Mouse (Mus musculus) cerebellum, adult 8-10 months (tissue): ENCODE results near the gene Wwox.

ENCODE experiments used
- DNase-seq: peaks from one replicate; pipeline ENCODE4 v3.0.0; 2022

Wwox gene

DNA sequence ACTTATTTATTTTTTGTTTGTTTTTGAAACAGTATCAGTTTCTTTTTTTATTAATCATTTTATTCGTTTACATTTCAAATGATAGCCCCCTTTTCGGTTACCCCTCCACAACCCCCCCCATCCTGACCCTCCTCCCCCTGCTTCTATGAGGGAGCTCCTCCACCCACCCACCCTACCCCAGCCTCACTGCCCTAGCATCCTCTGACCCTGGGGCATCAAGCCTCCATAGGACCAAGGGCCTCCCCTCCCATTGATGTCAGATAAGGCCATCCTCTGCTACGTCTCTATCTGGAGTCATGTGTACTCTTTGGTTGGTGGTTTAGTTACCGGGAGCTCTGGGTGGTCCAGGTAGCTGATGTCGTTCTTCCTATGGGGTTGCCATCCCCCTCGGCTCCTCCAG lies 109.4 kb downstream of the Wwox start:
- no peak for DNase-seq

DNA sequence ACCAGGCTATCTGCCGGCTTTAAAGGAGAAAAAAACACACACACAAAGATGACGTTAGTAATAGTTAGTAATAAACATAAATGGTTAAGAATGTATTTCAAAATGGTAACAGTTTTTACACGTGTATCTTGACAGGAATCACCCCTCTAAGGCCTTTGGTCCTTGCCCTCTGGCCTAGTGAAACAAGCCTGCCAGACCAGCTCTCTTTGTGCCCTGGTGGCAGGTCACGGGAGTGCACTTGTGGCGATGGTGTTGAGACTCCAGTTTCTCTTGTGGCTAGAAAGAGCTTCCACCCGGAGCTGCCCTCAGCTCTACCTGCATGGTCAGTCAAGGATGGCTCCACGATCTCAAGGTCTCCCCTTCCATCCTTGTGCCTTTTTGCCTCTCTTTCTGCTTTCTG lies 110.6 kb downstream of the Wwox start:
- DNase-seq: no peak

DNA sequence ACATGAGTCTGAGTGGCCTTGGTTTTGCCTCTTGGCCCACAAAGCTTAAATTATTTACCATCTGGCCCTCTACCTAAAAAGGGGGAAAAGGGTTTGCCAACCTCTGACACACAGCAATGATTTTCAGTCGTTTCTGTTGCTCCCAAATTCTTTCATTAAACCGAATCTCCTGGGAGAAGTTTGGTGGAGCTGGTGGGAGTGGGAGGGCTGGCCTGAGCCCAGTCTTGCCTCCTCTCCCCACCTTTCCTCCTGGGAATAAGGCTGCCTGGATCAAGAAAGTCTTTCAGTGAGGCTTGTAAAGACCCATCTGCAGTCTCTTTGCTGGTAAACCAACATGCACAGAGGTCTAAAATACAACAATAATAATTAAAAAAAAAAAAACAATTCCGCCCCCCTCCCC lies 113.2 kb downstream of the Wwox start:
- DNase-seq: no peak

DNA sequence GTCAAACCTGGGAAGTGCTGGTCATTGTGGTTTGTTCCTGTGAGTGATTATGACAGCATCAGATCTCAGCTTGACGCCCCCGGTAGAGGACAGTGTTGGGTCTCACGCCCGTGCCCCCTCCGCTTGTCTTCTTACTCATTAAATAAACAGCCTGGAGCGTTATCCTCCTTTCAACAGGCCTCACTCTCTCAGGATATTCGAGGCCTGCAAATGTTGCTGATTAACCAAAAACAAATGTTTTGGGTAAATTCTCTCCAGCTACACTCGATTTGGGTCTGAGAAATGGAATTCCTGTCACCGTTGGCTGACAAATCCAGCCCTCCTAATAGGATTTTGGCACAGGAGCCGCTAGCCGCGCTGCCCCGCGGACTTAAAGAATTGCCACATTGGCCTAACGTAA lies 115.5 kb downstream of the Wwox start:
- DNase-seq: no peak

DNA sequence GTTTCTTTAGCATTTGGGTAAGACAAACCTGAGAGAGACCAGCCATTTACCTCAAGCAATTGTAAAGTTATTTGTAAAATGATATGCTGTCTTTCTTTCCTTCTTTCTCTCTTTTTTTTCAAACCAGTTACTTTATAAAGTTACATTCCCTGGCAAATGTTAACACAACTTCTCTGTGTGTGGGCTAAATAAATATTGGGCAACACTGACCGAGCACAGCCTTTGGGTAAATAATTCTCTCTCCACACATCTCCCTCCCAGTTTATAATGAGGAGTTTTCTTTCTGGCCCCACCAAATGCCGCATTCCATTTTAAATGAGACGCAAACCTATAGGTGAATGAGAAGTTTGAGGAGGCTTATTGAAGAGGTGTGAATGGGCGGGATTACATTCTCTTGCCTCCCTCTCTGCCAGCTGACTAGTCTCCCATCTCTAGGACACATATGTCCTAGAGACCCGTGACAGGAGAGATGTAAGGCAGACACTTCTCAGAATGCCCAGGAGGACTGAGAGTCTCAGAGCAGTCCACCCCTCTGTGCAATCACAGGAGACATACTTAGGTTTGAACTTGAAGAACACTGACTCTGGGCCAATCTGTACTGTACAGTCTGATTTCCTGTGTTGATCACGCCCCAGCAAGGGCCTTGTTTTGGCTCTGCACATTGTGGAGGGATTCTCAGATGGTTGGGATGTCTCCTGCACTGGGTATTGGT lies 116.2 kb downstream of the Wwox start:
- DNase-seq: no peak

DNA sequence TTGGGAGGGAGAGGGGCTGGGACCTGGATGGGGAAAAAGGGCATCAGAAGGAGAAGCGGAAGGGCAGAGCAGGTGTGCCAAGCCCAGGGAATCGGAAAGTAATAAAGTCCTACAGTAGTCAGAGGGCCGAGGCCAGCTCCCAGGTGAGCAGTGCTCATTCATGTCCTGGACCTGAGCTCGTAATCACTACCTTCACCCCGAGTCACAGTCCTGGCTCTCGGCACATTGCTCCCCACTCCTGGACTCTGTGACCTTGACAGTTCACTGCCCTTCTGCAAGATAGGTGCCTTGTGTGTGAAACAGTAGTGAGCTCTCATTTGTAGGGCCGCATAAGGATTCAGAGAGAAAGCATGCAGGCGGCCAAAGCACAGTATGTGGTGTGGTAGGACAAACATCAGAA lies 121.7 kb downstream of the Wwox start:
- no peak for DNase-seq

DNA sequence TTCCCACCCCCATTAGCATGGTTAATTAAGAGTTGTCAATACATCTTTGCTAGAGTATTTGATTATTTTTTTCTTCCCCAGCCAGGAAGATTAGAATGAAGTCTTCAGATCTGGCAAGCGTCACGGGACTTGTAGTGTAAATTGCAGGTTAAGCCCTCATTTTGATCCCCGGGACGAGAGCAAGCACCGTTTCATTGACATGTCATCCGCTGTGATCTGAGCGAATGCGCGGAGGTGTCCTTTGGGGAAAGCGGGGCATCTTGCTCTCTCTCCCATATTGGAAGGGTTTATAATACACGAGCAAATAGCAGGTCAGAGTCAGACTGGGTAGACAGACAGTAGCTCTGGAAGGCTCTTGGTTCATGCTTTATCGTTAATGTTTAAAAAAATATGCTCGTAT lies 123.0 kb downstream of the Wwox start:
- DNase-seq: no peak

DNA sequence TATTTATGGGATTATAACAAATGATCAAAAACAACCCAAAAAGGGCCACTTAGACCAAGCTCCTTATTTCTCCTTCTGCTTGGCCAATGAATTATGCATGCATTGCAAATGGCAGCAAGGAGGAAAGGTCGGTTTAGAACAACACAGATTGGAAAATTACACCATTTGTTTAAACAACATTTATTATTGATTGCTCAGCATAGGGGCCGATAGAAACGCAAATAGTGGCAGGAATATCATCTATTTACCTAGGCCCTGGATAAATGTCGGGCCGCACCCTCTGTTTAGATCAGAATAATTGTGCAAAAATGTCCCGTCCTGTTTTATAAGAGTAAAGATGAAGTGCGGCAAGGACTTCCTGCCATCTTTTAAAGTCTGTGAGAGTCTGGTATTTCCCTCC lies 123.9 kb downstream of the Wwox start:
- DNase-seq: no peak

DNA sequence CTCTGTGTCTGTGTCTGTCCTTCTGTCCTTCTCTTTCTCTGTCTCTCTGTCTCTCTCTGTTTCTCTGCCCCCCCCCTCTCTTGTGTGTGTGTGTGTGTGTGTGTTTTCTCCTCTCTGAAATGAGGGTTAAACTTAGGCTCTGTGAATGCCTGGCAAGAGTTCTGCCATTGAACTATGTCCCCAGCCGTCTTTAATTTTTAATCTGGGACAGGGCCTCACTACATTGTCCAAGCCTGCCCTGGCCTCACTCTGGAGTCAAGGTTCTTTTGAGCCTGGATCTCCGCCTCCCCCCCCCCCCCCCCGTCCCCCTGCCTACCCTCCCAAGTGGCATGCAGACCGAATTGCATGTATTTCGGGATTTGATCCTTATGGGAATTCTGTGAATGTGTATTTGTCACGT lies 124.6 kb downstream of the Wwox start:
- DNase-seq: no peak

DNA sequence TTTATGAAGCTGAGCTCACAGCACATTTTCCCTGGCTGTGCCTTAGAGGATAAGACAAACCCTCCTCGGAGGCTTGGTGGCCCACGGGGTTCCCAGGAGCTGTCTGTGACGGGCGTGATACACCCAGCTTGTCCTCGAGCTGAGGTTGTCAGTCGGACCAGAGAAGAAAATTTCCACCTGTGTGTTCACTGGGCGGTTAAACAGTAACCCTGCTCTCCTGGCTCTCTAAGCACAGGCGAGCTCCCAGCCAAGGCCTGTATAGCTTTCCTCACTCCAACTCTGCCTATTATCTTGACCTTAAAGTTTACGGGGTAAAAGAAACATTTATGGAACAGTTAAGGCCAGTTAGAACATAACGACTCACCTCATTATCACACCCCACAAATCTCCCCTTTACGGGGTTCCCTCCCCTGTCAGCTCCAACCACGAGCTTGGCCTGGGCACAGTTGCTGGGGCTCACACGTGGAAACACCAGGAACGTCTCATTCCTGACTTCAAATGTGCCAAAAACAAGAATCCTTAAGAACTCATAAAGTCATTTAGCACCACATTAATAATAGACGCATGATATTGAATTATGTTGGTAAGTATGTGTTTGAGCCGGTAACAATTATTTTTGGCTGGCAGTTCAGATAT lies 129.2 kb downstream of the Wwox start:
- no peak for DNase-seq

DNA sequence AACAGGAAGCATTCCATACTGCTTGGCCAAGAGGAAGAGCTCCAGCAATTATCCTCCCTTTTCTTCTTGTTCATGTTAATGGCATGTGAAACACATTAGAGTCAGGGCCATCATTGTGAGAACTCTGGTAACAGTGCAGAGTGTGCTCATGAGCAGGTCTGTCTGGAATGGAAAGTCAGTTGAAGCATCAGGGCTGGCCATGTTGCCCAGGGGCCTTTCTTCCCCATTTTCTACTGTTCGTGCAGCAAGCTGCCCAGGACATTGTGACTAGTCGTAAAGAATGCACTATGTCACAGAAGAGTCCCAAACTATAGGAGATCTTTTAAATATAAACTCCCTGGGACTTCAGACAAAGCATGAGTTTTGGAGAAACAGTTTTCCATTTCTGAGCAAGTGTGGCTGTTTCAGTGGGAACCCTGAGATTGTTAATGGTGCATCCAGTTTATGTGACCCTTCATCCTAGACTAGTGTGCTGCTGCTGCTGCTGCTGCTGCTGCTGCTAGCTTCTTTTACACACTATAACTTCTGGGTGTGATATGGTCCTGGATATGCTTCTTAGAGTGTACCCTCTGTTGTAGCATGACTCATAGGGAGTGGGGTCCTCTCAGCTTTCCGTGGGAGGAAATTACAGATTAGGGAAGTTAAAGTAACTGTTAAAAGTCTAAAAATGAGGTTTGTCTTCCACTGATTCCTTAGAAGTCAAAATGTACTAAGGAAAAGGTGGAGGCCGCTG lies 133.7 kb downstream of the Wwox start:
- DNase-seq: no peak

DNA sequence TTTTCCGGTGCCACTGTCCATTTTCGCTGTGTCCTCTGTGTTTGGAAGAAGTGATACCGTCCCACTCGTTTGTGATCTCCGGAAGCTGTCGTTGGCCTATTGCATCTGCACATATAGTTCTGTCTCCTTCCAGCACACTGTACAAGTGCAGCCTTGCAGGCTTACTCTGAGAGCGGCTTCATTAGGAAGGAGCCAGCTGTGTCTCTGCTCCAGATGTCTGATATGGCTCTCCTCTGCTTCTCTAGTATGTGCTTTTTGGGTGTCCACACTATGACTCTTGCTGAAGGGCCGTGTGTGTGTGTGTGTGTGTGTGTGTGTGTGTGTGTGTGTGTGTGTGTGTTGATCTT lies 134.3 kb downstream of the Wwox start:
- DNase-seq: no peak

DNA sequence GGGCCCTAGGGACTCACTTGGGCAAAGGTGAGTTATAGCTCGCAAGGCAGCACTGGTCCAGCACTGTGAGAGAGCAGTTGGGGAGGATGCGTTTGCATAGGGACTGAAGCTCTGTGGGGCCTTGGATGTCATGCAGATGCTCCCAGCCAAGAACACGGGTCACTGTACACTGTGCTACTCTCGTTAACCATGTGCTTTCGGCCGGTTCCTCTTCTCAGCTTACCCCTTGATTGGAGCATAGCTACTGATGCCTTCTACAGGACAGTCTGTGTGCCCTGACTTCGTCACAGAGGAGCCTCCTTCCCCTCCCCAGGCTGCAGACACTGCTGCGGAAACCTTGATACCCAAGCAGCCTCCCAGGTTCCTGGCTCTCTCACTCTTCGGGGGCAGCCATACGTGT lies 139.8 kb downstream of the Wwox start:
- no peak for DNase-seq

DNA sequence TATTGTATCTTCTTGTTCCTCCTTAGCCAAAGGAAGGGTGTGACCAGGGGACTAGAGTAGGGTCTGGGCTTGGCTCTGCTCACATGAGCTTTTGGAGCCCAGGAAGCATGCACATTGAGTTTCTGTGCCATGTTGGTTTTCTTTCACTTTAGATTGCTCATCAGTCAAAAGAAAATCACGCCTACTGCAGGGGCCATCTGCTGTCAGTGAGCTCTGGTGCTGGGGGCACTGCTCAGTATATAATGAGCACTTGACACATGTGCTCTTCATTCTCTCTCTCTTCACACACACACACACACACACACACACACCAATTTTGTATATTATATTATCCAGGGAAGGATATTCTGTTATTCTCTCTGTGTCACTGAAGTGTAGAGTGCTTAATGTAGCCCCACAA lies 141.2 kb downstream of the Wwox start:
- no peak for DNase-seq

DNA sequence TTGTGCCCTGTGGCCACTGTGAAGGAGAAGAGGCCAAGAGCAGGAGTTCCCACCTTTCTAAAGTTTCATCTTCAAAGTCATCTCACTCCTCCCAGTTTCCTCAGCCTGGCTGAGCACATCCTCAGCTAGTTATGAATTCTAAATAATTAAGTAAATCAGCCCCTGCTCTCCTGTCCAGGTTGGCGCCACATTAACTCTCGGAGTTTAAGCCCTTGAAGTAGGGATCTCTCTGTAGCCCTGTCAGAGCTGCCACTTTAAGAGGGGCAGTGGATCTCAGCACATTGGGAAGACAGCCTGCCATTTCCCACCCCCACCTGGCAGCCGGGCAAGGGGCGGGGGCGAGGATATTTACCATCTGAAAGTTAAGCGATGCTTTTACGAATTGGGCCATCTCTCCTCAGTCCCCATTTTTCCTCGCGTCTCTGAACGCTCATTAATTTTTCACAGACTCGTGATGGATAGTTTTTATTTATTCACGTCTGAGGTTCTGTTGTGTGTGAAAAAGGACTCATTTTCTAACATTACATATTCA lies 150.9 kb downstream of the Wwox start:
- DNase-seq: no peak

DNA sequence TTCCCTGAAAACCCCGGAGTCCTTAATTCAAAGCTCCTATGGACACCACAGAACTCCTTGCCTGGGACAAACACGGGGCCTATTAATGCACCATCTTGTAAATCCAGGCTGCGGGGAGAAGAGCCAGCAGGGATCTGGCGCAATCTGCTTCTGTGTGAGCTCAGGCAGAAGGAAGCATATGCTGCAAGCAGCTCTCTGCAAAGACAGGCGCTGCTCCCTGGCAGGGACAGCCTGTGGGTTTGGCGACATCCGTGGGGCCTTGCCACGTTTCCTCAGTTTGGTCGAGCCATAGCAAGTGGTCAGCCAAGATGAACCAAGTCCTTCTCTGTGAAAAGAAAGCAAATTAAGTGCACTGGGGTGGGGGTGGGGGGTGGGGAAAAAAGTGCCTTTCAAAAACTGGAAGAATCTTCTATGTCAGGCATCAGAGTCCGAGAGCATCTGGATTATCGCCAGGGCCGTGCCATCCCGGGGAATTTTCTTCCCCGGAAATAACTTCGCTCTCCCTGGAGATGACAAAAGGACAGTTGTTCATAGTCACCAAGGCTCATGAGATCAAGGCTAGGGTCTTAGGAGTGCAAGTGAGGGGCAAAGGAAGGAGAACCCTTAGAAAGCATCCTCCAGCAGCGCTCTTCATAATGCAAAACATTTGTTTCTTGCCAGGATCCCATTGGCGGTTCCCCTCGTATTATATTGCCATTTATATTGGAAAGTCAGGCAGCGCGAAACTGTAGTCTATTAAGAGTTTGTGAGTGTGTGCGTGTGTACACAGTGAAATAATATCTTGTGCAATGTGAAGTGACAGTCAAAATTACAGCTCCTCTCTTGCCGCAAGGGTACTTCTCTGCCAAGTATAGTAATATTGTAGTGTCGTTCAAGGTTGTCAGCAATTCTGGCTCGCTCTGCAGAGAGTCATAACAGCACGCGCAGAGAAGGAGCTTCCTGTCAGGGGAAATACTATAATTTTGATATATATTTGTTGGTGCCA lies 152.1 kb downstream of the Wwox start:
- DNase-seq: peak; percentile 94

DNA sequence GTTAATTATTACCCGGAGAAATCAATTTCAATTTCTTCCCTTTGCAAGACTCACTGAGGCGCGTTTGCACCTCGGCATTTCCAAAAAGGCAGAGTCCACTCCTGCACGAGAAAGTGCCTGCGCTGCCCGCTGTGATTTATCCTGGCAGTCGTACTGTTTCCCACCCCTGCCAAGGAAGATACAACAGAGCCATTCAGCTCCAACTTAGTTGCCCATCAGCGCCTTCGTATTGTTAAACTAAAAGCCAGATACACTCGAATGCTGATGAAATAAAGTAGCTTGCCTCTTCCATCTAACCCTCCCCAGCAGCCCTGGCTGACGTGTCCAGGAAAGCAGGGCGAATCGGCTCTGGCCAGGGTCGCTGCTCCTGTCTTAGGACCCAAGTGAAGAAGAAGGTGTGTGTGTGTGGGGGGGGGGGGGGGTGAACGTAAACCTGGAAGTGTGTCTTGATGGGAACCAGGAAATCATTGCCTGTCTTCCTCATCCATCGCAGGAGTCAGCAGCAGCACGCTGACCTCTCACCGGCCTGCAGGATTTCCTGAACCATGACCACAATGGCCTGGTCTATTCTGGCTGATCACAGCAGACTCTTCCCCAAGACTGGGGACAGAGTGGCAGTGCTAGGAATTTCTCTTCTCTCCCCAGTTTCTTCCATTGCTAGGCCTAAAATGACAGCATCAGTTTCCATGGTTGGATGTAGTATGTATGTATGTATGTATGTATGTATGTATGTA lies 154.1 kb downstream of the Wwox start:
- DNase-seq: peak; percentile 78

DNA sequence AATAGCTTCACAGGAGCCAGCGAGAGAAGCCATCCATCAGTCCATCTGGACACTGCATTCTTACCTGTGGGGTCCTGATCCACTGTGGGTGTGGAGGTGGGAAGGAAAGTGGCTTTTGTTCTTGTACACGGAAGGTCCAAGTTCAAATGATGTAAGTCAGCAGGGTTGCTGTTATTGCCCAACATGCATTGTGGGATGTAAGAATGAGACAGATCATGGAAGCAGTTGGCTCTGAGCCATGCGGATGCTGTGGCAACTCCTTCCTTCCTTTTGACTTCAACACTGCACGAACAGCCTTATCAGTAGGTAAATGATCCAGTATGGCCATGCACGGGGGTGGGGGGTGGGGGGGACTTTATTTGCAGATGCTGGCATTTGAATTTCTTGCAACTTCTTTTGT lies 155.4 kb downstream of the Wwox start:
- no peak for DNase-seq

DNA sequence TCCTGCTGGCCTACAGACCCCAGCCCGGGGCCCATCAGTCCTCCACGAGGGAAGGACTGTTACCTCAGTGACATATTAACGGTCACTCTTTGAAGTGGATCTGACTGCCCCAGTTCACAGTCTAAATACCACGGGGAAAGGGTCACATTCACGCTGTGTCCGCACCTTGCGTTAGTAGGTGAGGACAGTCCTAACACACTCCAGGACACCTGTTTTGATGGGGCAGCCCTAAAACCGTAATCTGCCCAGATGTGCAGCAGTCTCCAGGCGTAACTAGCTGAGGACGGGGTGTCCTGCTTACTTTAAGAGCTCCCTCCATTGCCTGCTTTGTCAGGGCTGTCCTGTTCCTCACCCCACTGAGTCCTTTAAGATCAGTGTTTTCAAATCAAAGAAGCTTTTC lies 160.1 kb downstream of the Wwox start:
- DNase-seq: no peak

DNA sequence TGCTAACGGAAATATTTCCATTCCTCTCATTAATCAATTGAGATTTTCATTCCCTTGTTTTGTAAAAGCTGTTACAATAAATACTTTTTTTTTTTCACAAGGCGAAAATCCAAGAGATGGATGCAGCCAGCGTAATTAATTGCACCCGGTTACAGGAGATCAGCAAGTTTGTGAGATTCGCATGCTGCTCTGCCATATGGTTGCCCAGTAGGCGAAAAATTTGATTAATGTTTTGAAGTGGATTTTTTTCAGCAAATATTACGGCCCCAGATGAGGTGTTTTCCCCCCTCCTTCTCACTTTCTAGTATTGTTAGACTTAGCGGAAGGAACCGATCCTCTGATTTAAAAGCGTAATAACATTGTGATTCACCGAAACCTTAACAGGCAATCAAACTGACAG lies 160.7 kb downstream of the Wwox start:
- peak; percentile 88 for DNase-seq

DNA sequence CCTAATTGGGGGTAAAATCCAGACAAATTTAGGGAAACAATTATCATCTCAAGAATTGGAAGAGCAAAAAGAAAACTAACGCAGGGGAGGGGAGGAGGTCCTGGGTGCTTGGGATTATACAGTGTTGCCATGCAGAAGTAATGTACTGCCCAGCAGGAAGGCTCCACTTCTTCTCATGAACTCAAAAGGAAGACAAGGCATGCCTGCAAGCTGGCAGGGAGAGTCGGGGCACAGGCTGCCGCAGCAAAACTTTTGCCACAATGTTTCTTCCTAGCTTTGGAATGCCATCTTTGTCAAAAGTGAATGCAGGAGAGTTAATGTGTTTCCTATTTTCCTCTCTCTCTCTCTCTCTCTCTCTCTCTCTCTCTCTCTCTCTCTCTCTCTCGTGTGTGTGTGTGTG lies 163.6 kb downstream of the Wwox start:
- DNase-seq: no peak

DNA sequence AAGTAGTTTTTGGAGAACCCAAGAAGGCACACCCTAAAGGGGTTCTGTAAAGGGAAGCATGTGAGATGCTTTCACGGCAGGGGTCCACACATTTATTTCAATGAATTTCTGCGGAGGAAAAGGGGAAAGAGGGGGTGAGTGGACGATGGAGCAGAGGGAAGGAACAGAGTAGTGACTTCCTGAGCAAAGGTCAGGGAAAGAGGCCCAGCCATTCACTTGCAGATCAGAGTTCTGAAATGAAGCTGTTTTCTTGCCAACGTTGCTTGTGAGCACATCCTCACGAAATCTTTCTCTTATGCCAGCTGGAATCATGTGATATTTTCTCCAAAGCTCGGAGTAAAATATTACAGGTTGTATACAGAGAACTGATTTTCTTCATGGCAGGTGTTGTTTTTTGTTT lies 164.1 kb downstream of the Wwox start:
- no peak for DNase-seq
